Mouse (Mus musculus) adrenal gland, postnatal 14 days (tissue): ENCODE results near the gene Zfp113. TPM values are rescaled to one million over a fixed set of nuclear protein-coding genes. Genes with fewer than 3 reads are reported as not detected.
"Not testable (repeated sequence)": the region's sequence is repeated elsewhere in the genome, so short reads cannot be mapped to it uniquely, and the experiment has no call there.

Source experiments
- DNase-seq: peaks from one replicate; pipeline ENCODE4 v3.0.0; 2021; ENCODE audit warnings: mixed read lengths
- microRNA-seq, 2 experiments: library from miRNA; unstranded; fragments of <30 nt; microRNA quantifications; one replicate each; pipeline ENCODE4 v1.2.0; 2021
- total RNA-seq: library from RNA; stranded (reverse); gene quantifications from 2 replicates; pipeline ENCODE4 v1.2.3, GENCODE M21; 2021

The Zfp113 gene
- total RNA-seq, 1 experiment from 2014 or later = 12.5 TPM

DNA sequence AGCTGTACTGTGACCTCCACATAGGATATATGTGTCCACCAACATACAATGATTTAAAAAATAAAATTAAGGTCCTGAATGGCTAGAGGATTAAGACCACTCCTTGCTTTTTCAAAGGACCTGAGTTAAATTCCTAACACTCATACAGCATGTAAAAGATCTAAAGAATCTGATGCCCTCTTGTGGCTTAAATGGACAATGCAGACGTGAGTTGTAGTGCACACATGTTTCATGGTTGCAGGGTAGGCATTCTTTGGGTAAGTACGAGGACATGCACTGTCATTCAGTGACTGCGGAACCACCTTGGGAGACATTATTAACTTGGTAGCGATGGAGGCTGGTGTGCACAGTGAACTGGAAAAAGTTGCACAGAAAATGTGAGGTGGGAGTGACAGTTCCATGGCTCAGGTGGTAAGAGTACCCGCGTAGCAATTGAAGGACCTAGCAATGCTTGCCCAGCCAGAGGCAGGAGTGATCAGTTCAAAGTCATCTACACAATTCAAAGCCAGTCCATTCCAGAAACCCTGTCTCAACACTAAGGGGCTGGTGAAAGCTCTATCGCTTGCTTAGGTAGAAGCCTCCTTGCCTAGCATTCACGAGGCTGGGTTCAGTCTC is 17.5 kb downstream of the Zfp113 start:
- DNase-seq = peak; percentile 54

DNA sequence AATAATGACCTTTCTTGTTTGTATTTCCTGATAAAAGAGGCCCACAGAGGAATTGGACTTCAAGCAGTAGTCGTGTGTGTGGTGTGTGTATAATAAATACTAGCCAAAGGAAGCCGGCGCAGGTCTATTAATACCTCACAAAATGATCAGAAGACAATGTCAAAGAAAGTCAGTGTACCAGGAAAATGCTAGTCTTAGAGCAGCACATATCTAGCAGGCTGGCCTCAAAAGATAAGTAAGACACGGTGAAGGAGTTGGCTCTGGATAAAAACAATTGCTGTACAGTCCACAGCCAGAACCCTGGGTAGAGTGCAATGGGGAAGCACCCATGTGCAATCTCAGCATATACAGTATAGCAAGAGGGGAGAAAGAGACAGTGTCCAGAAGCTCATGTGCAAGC is 18.3 kb downstream of the Zfp113 start:
- no peak for DNase-seq

GRCm38 (mm10) chr5:138132425-138133064 is 23.0 kb downstream of the Zfp113 start:
- DNase-seq = no peak

DNA sequence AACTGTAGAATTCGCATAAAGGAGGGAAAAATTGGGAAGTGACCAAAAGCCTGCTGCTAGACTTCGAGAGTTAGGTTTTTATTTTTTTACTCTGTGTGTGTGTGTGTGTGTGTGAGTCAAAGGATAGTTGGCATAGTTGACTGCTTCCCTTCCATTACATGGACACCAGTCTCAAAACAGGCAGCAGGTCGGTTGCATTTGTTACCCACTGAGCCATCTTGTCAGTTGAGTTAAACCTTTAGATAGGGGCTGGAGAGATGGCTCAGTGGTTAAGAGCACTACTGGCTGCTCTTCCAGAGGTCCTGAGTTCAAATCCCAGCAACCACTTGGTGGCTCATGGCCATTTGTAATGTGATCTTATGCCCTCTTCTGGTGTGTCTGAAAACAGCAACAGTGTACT is 37.5 kb downstream of the Zfp113 start:
- DNase-seq = no peak

DNA sequence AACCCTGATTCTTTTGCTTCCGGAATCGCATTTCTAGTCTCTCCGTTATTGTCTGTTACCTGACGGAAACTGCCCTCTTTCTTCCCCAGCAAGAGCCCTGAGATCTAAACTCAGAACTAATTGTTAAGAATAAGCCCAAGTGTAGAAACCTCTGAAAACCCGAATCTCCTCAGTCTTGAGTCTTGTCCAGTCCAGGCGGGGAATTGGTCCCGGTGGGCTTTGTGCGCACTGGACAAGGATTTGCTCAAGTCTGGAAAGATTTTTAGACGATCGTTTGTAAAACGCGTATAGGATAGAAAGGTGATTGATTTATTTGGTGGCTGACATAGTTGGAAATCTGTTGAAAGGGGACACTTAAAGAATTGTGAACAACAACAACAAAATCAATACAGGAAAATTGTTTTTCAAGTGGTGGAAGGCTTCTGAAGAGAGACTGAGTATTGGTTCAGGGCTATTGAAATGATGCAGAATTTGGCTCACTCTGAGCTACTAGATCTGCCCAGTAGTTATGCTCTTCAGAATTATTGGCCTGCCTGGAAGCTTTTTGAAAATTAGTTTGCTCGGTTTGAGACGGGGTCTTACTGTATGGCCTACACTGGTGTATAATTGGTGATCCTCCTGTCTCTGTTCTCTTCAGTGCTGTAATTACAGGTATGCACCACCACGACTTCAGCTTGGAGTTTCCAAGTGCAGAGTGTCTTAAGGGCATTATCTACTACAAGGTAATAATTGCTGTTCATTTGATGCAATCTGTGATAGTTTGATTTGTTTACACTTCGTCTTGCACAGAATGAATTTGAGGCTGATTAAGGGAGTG is 38.1 kb downstream of the Zfp113 start:
- no peak for DNase-seq

DNA sequence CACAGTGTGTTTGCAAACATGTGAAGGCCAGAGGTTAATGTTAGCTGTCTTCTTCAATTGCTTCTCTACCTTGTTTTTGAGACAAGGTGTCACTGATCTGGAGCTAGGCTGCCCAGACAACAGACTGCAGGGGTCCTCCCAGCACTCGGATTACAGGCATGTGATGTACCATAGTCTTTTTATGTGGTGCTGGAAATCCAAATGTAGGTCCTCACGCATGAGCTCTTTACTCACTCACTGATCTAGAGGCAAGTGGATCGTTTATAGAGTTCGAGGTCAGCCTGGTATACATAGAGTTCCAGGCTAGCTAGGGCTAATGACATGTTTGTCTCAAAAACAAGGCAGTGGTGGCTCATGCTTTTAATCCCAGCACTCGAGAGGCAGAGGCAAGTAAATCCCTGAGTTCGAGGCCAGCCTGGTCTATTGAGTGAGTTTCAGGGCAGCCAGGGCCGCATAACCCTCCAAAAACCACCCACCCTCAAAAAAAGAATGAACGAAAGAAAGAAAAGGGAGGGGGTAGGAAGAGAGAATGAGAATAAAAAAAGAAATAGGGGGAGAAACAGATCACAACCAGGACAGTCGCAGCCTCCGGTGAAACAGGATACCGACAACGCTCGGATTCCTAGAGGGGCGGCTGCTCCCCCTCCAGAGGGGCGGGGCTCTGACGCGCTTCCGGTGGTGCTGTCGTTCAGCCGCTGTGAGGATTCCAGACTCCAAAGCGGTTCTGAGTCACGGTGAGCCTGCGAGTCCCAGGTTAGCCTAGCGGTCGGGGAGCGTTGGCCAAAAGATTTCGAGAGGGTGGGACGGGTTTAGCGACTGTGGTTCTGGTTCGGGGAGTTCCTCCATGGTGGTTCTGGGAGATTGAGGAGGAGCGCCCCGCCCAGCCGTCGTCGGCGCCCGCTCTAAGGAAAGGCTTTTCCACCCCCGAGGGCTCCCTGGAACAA is 39.0 kb downstream of the Zfp113 start, which contains the start of gene Zscan21:
Gene Zscan21, plus strand, starts transcription at position 649 of the 944 bp plus-strand sequence.
- peak; percentile 96 for DNase-seq

DNA sequence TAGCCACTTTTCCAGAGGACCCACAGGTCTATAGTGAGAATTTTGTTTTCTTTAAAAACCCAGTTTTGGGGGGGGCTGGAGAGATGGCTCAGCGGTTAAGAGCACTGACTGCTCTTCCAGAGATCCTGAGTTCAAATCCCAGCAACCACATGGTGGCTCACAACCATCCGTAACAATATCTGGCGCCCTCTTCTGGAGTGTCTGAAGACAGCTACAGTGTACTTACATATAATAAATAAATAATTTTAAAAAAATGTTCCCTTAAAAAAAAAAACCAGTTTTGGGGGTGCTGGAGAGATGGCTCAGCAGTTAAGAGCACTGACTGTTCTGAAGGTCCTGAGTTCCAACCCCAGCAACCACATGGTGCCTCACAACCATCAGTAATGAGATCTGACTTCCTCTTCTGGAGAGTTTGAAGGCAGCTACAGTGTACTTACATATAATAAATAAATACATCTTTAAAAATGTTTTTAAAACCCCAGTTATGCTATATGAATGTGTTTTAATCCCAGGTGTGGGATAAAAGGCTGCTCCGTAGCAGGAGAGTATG is 45.6 kb downstream of the Zfp113 start:
- DNase-seq = not testable (repeated sequence)

GRCm38 (mm10) chr5:138107130-138107529 is 48.4 kb downstream of the Zfp113 start:
- DNase-seq = no peak

- DNase-seq = no peak
Observed at GRCm38 (mm10) chr5:138104976-138105375, 50.6 kb downstream of the Zfp113 start.

DNA sequence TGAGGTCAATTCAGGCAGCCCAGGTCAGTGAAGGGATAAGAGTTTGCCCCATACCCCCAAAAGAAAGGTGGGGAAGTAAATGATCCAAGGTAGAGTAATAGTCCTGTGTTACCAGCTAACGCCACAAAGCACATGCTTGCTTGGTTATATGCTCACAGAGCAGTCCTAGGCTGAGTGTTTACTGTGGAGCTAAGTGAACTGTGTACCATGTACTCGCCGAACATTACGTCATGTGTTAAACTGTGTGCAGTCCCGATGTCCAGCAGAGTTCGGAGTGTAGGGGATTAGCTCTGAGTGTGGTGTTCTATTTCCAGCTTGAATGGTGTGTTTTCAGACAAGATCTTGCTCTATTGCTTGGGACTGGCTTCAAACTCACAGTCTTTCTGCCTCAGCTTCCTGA is 61.1 kb downstream of the Zfp113 start:
- no peak for DNase-seq

- no peak for DNase-seq
Observed at GRCm38 (mm10) chr5:138092771-138093170, 62.8 kb downstream of the Zfp113 start.

- DNase-seq = no peak
Observed at GRCm38 (mm10) chr5:138090737-138091136, 64.8 kb downstream of the Zfp113 start.

- DNase-seq = peak; percentile 29
Observed at GRCm38 (mm10) chr5:138090271-138090670, 65.3 kb downstream of the Zfp113 start.

Small RNA genes within 50 kb of the gene (microRNA-seq; reads per million reads assigned to microRNA genes)
- gene Mir106b (1,609 to 2,727 reads per million in 2 experiments), gene Mir25 (609 to 743 reads per million in 2 experiments), gene Mir93 (4,430 to 8,323 reads per million in 2 experiments)

Other genes starting within 250 kb of the Zfp113 start
- gene Cyp3a13, start 234.1 kb downstream of the Zfp113 start, total RNA-seq = 0.26 and 7.7 TPM in 2 replicates
- 0.70 and 0.94 TPM in 2 replicates for gene Gjc3, start 192.6 kb downstream of the Zfp113 start, total RNA-seq
- 6.4 and 99.5 TPM in 2 replicates for gene Azgp1, start 174.2 kb downstream of the Zfp113 start, total RNA-seq
- gene Smok3a, start 134.5 kb downstream of the Zfp113 start, total RNA-seq = not detected in 2 replicates
- gene Smok3b, start 134.3 kb downstream of the Zfp113 start, total RNA-seq = not detected in 2 replicates
- gene Smok3c, start 102.5 kb downstream of the Zfp113 start, total RNA-seq = not detected in 2 replicates
- gene Zkscan1, start 70.7 kb downstream of the Zfp113 start, total RNA-seq = 33.1 and 33.6 TPM in 2 replicates
- 16.7 and 17.2 TPM in 2 replicates for gene Zscan21, start 38.8 kb downstream of the Zfp113 start, total RNA-seq
- gene Cops6, start 5.3 kb upstream of the Zfp113 start, total RNA-seq = 149 and 153 TPM in 2 replicates
- gene Ap4m1, start 16.3 kb upstream of the Zfp113 start, total RNA-seq = 21.4 and 24.2 TPM in 2 replicates
- 50.3 and 52.2 TPM in 2 replicates for gene Mcm7, start 16.7 kb upstream of the Zfp113 start, total RNA-seq
- 35.2 and 35.5 TPM in 2 replicates for gene Taf6, start 31.7 kb upstream of the Zfp113 start, total RNA-seq
- gene Cnpy4, start 31.7 kb upstream of the Zfp113 start, total RNA-seq = 20.8 and 22.3 TPM in 2 replicates
- gene Mblac1, start 38.6 kb upstream of the Zfp113 start, total RNA-seq = 7.0 and 8.9 TPM in 2 replicates
- 0.23 and 0.26 TPM in 2 replicates for gene Nxpe5, start 70.2 kb upstream of the Zfp113 start, total RNA-seq
- 70.3 and 74.7 TPM in 2 replicates for gene Lamtor4, start 99.7 kb upstream of the Zfp113 start, total RNA-seq
- gene BC037034, start 108.3 kb upstream of the Zfp113 start, total RNA-seq = 18.2 and 25.6 TPM in 2 replicates
- gene Gal3st4, start 117.1 kb upstream of the Zfp113 start, total RNA-seq = 0.19 TPM in 1 of 2 replicates, not detected in the other
- gene Gm43720, start 124.2 kb upstream of the Zfp113 start, total RNA-seq = not detected in 2 replicates
- 1.1 and 1.3 TPM in 2 replicates for gene Gpc2, start 124.3 kb upstream of the Zfp113 start, total RNA-seq
- gene Stag3, start 124.5 kb upstream of the Zfp113 start, total RNA-seq = 0.15 and 0.56 TPM in 2 replicates
- gene Pvrig, start 186.2 kb upstream of the Zfp113 start, total RNA-seq = 0.33 TPM in 1 of 2 replicates, not detected in the other